Mouse (Mus musculus) MEL (cell line): Measurements from ENCODE around the gene Gprc5b. TPM values are rescaled to one million over a fixed set of nuclear protein-coding genes. Genes with fewer than 3 reads are reported as not detected.

Experiments used
- DNase-seq: peaks from one replicate; pipeline ENCODE4 v3.0.0; 2011; ENCODE audit warnings: low read depth, low spot score
- H3K27ac ChIP-seq: 2 replicates; pipeline ENCODE4 v1.5.1; 2012; ENCODE audit warnings: low read depth, mild to moderate bottlenecking, control low read depth, low read length, moderate library complexity; ENCODE audit not compliant: control insufficient read depth
- H3K27me3 ChIP-seq, 2 experiments: fragments of 150-350 bp in 1 of 2; sonication (generic) in 1 of 2; 2 replicates each; pipeline ENCODE4 v1.6.1; 2012; ENCODE audit warnings: low read length in 2 of 2, mild to moderate bottlenecking in 2 of 2, improper control_type of control experiment in 1 of 2, moderate library complexity in 1 of 2; ENCODE audit not compliant: insufficient read depth in 2 of 2, control insufficient read depth in 1 of 2
- H3K36me3 ChIP-seq, 2 experiments: 2 replicates each; pipeline ENCODE4 v1.6.1; 2012 to 2014; ENCODE audit warnings: low read length in 2 of 2, improper control_type of control experiment in 1 of 2, inconsistent platforms in 1 of 2, mild to moderate bottlenecking in 1 of 2; ENCODE audit not compliant: insufficient read depth in 2 of 2, control insufficient read depth in 1 of 2
- H3K4me1 ChIP-seq, 2 experiments: fragments of 150-350 bp in 1 of 2; sonication (generic) in 1 of 2; 2 replicates each; pipeline ENCODE4 v1.6.1; 2012; ENCODE audit warnings: low read length in 2 of 2, improper control_type of control experiment in 1 of 2, mild to moderate bottlenecking in 1 of 2; ENCODE audit not compliant: insufficient read depth in 2 of 2, control insufficient read depth in 1 of 2
- H3K4me3 ChIP-seq, 2 experiments: fragments of 150-350 bp in 1 of 2; sonication (generic) in 1 of 2; 2 replicates each; pipeline ENCODE4 v1.5.1; 2012; ENCODE audit warnings: low read depth in 2 of 2, low read length in 2 of 2, mild to moderate bottlenecking in 2 of 2, moderate library complexity in 2 of 2, control low read depth in 1 of 2, improper control_type of control experiment in 1 of 2; ENCODE audit not compliant: control insufficient read depth in 1 of 2, insufficient read depth in 1 of 2
- H3K79me2 ChIP-seq: 2 replicates; pipeline ENCODE4 v1.6.1; 2012; ENCODE audit warnings: mild to moderate bottlenecking, low read length, moderate library complexity; ENCODE audit not compliant: control insufficient read depth, poor library complexity, insufficient read depth
- H3K9ac ChIP-seq: 2 replicates; pipeline ENCODE4 v1.6.1; 2012; ENCODE audit warnings: low read depth, mild to moderate bottlenecking, control low read depth, low read length, moderate library complexity; ENCODE audit not compliant: control insufficient read depth, poor library complexity, severe bottlenecking
- H3K9me3 ChIP-seq: fragments of 150-350 bp; sonication (generic); replicated peaks from 2 replicates; pipeline ENCODE4 v1.6.1; 2012; ENCODE audit warnings: mild to moderate bottlenecking, low read length, improper control_type of control experiment, moderate library complexity; ENCODE audit not compliant: insufficient read depth
- CHD2 ChIP-seq: IDR thresholded peaks from 2 replicates; pipeline ENCODE4 v1.6.1; 2011; ENCODE audit warnings: low read length, improper control_type of control experiment
- CTCF ChIP-seq, 3 experiments: IDR thresholded peaks in 2 of 3; conservative IDR thresholded peaks in 1 of 3; 2 replicates each; pipeline ENCODE4 v1.5.1; 2011 to 2012; ENCODE audit warnings: low read length in 3 of 3, low read depth in 2 of 3, mild to moderate bottlenecking in 2 of 3, improper control_type of control experiment in 1 of 3, inconsistent platforms in 1 of 3, mixed read lengths in 1 of 3, moderate library complexity in 1 of 3; ENCODE audit not compliant: control insufficient read depth in 1 of 3, insufficient read depth in 1 of 3, poor library complexity in 1 of 3, severe bottlenecking in 1 of 3
- E2F4 ChIP-seq: IDR thresholded peaks from 2 replicates; pipeline ENCODE4 v1.6.1; 2011; ENCODE audit warnings: low read depth, low read length, improper control_type of control experiment, borderline replicate concordance
- ETS1 ChIP-seq: IDR thresholded peaks from 2 replicates; pipeline ENCODE4 v1.6.1; 2012; ENCODE audit warnings: low read depth, mild to moderate bottlenecking, inconsistent platforms, low read length, improper control_type of control experiment, moderate library complexity
- GABPA ChIP-seq: IDR thresholded peaks from 2 replicates; pipeline ENCODE4 v1.6.1; 2012; ENCODE audit warnings: low read depth, mild to moderate bottlenecking, inconsistent platforms, low read length, improper control_type of control experiment, moderate library complexity
- HCFC1 ChIP-seq: IDR thresholded peaks from 2 replicates; pipeline ENCODE4 v1.6.1; 2012; ENCODE audit warnings: low read depth, mild to moderate bottlenecking, inconsistent platforms, low read length, improper control_type of control experiment, moderate library complexity
- KAT2A ChIP-seq: conservative IDR thresholded peaks from 2 replicates; pipeline ENCODE4 v1.6.1; 2012; ENCODE audit warnings: low read depth, low read length, improper control_type of control experiment, inconsistent platforms
- MAFK ChIP-seq: IDR thresholded peaks from 2 replicates; pipeline ENCODE4 v1.6.1; 2011; ENCODE audit warnings: low read depth, mild to moderate bottlenecking, low read length, improper control_type of control experiment, borderline replicate concordance
- MAX ChIP-seq: IDR thresholded peaks from 2 replicates; pipeline ENCODE4 v1.6.1; 2011; ENCODE audit warnings: low read length, improper control_type of control experiment
- MYB ChIP-seq: IDR thresholded peaks from 2 replicates; pipeline ENCODE4 v1.6.1; 2011; ENCODE audit warnings: mild to moderate bottlenecking, low read depth, low read length, improper control_type of control experiment
- MYC ChIP-seq: IDR thresholded peaks from 2 replicates; pipeline ENCODE4 v1.6.1; 2011; ENCODE audit warnings: low read depth, mild to moderate bottlenecking, low read length, improper control_type of control experiment, moderate library complexity
- NELFE ChIP-seq: IDR thresholded peaks from 2 replicates; pipeline ENCODE4 v1.6.1; 2011; ENCODE audit warnings: low read depth, low read length, improper control_type of control experiment
- TAL1 ChIP-seq: IDR thresholded peaks from 2 replicates; pipeline ENCODE4 v1.6.1; 2012; ENCODE audit warnings: mild to moderate bottlenecking, inconsistent platforms, low read length, moderate library complexity, mixed read lengths
- TCF12 ChIP-seq: IDR thresholded peaks from 2 replicates; pipeline ENCODE4 v1.6.1; 2014; ENCODE audit warnings: low read depth, mild to moderate bottlenecking, inconsistent platforms, low read length, improper control_type of control experiment, moderate library complexity
- UBTF ChIP-seq: IDR thresholded peaks from 2 replicates; pipeline ENCODE4 v1.6.1; 2012; ENCODE audit warnings: low read depth, mild to moderate bottlenecking, inconsistent platforms, low read length, improper control_type of control experiment, moderate library complexity, borderline replicate concordance; ENCODE audit not compliant: insufficient read depth
- USF1 ChIP-seq: IDR thresholded peaks from 2 replicates; pipeline ENCODE4 v1.6.1; 2014; ENCODE audit warnings: low read depth, mild to moderate bottlenecking, inconsistent platforms, low read length, improper control_type of control experiment, moderate library complexity
- USF2 ChIP-seq, 2 experiments: IDR thresholded peaks; 2 replicates each; pipeline ENCODE4 v1.6.1; 2011 to 2012; ENCODE audit warnings: improper control_type of control experiment in 2 of 2, low read length in 2 of 2, borderline replicate concordance in 1 of 2, inconsistent platforms in 1 of 2, low read depth in 1 of 2, mild to moderate bottlenecking in 1 of 2; ENCODE audit not compliant: insufficient read depth in 1 of 2
- ZKSCAN1 ChIP-seq: IDR thresholded peaks from 2 replicates; pipeline ENCODE4 v1.6.1; 2012; ENCODE audit warnings: low read depth, mild to moderate bottlenecking, inconsistent platforms, low read length, improper control_type of control experiment, moderate library complexity
- ZMIZ1 ChIP-seq: IDR thresholded peaks from 2 replicates; pipeline ENCODE4 v1.6.1; 2012; ENCODE audit warnings: low read depth, mild to moderate bottlenecking, inconsistent platforms, low read length, improper control_type of control experiment, moderate library complexity
- ZNF384 ChIP-seq: IDR thresholded peaks from 2 replicates; pipeline ENCODE4 v1.6.1; 2012; ENCODE audit warnings: low read depth, mild to moderate bottlenecking, inconsistent platforms, low read length, improper control_type of control experiment
- polyA plus RNA-seq, 2 experiments: library from polyadenylated mRNA; stranded (reverse) in 1 of 2; unstranded in 1 of 2; fragments of >175 nt in 1 of 2; fragments of >200 nt in 1 of 2; gene quantifications; 2 replicates each; pipeline versions ENCODE4 v1.2.1 to v1.2.4; 2012; ENCODE audit warnings: low replicate concordance in 2 of 2, low read depth in 1 of 2; ENCODE audit not compliant: insufficient read length in 2 of 2, insufficient read depth in 1 of 2, missing spikeins in 1 of 2
- total RNA-seq: library from RNA; depleted of rRNA; stranded (reverse); fragments of 300-350 nt; gene quantifications from 2 replicates; pipeline ENCODE4 v1.2.3, GENCODE M21; 2012

The Gprc5b gene
- total and polyA plus RNA-seq, 3 experiments = not detected

GRCm38 (mm10) chr7:118949749-118950148 lies 45.3 kb downstream of the Gprc5b start:
- H3K36me3 ChIP-seq = no peaks in the 10 kb centered on the region
- DNase-seq = no peak
- no peak overlapping the region for H3K4me3 ChIP-seq
- no peak overlapping the region for H3K27ac ChIP-seq
- H3K79me2 ChIP-seq = no peaks in the 10 kb centered on the region
- no peaks in the 10 kb centered on the region for H3K4me1 ChIP-seq
- H3K9me3 ChIP-seq = no peaks in the 10 kb centered on the region
- H3K9ac ChIP-seq = no peak overlapping the region
- TF ChIP-seq ETS1 (no peak), TAL1 (no peak), ZKSCAN1 (no peak), USF1 (no peak), MYC (no peak), ZNF384 (no peak), MAFK (no peak), TCF12 (no peak), MAX (no peak), HCFC1 (no peak), UBTF (no peak), KAT2A (no peak), ZMIZ1 (no peak), GABPA (no peak)
- H3K27me3 ChIP-seq = no peaks in the 10 kb centered on the region; a peak in 1 of 4 replicates

DNA sequence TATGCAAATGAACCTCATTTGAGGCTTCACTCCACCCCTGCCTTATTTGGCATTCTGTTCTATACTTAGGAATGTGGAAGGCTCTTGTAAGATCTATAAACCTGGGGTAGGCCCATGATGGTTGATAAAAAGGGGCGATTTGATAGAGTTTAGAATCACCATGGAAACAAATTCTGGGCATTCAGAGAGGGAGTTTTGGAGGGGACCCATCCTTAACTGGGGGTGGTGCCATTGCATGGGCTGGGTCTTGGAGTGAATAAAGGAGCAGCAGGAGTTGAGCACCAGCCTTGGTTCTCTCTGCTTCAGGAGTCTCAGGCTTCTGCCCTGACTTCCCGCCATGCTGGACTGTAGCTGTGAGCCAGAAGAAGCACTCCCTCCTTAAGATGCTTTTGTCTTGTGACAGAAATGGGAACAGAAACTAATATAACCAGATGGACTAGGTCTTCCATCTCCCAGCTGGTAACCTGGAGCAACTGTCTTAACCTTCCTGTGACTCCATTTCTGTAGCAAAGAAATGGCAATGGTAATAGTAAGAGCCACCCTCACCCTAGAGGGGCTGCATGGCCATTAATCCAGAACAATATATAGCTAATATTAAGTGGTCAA lies 46.2 kb downstream of the Gprc5b start:
- H3K9me3 ChIP-seq = no peaks in the 10 kb centered on the region
- H3K4me3 ChIP-seq = no peak overlapping the region
- H3K9ac ChIP-seq = no peak overlapping the region
- no peaks in the 10 kb centered on the region for H3K36me3 ChIP-seq
- no peak overlapping the region for H3K27ac ChIP-seq
- TF ChIP-seq E2F4 = no peak
- TF ChIP-seq CHD2 = no peak
- no peak for TF ChIP-seq USF1
- no peak for TF ChIP-seq NELFE
- no peak for TF ChIP-seq MYB
- TF ChIP-seq KAT2A = no peak
- TF ChIP-seq CTCF (IDR thresholded peaks at IDR 0.05 in 2 of 3, conservative IDR thresholded peaks at IDR 0.05 in 1 of 3; ENCODE audit: control insufficient read depth in 1 of 3, insufficient read depth in 1 of 3, low read depth in 2 of 3, low read length in 3 of 3, poor library complexity in 1 of 3, severe bottlenecking in 1 of 3) = no peak
- TF ChIP-seq USF2 (IDR thresholded peaks at IDR 0.05; ENCODE audit: borderline replicate concordance in 1 of 2, insufficient read depth in 1 of 2, low read depth in 1 of 2, low read length in 2 of 2) = no peak
- H3K79me2 ChIP-seq = no peaks in the 10 kb centered on the region
- no peak for DNase-seq
- H3K27me3 ChIP-seq = no peaks in the 10 kb centered on the region; a peak in 1 of 4 replicates
- no peaks in the 10 kb centered on the region for H3K4me1 ChIP-seq
